Mouse (Mus musculus): ENCODE measurements around the gene Nck2.

GRCm38 (mm10) chr1:43429924-43430876 lies 14.2 kb upstream of the Nck2 start:
- TF ChIP-seq CTCF (IDR thresholded peaks at IDR 0.05; ENCODE audit: borderline replicate concordance, insufficient read depth, low read length) = no peak
- TF ChIP-seq POLR2A (IDR thresholded peaks at IDR 0.05; ENCODE audit: low read depth, low read length) = no peak
